Mouse (Mus musculus) cerebellum, postnatal 25 days (tissue): ENCODE results near the gene Krtap4-1.
"Not testable (repeated sequence)": the region's sequence is repeated elsewhere in the genome, so short reads cannot be mapped to it uniquely, and the experiment has no call there.

Source experiments
- DNase-seq, 2 experiments: peaks; one replicate each; pipeline ENCODE4 v3.0.0; 2021; ENCODE audit warnings: mixed read lengths in 2 of 2

Gene Krtap4-1

DNA sequence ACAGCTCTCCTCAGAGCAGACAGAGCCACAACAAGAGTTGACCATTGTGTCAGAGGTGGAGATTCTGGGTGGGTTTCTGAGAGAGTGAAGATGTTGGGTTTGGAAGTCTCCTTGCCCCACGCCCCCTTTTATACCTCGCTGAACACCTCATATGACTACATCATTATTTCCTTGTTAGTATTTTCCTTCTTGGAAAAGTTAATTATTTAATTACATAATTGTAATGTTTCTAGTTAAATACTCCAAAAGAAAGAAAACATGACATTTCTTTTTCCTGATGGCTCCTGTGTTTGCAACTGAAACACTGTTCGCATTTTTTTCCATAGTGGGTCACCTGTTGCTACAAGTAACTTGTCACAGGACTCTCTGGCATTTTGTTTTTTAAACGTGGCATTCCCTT is at the start of gene Krtap4-1:
Krtap4-1 (minus strand) TSS at position 101 of the 400 bp plus-strand sequence.
- no peak for DNase-seq

DNA sequence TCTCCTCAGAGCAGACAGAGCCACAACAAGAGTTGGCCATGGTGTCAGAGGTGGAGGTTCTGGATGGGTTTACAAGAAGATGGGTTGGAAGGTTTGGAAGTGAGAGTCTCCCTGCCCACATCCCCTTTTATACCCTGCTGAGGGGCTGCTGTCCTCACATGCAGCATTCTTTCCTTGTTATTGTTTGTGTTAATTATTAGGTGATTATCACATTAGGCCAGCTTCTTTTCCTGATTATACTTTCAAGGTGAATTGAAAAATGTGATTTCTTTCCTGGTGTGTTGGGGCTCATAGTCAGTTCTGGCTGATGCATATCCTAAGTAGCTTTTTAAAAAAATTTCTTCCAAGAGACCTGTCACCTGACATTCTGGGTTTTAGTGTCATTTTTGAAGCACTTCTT is 37.8 kb upstream of the Krtap4-1 start, which contains the start of gene Krtap4-6:
Krtap4-6 (minus strand) TSS at position 101 of the 400 bp plus-strand sequence.
- DNase-seq, result no peak

DNA sequence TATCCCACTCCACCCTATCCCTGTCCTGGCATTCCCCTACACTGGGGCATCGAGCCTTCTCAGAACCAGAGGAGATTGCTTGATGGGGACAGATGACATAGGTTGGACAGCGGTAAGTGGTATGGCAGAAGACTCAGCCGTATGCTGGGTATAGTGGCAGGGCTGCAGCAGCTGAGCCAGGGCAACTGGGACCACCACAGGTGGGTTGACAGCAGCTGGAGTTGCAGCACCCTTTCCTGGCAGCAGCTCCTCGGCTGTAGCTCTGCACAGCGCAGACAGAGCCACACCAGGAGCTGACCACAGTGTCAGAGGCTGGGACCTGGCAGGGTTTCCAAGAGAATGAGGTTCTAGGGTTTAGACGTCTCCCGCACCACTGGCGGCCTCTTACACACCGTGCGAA is 34.8 kb upstream of the Krtap4-1 start:
- no peak for DNase-seq

GRCm38 (mm10) chr11:99659256-99659655 is 31.2 kb upstream of the Krtap4-1 start:
- DNase-seq, result no peak

DNA sequence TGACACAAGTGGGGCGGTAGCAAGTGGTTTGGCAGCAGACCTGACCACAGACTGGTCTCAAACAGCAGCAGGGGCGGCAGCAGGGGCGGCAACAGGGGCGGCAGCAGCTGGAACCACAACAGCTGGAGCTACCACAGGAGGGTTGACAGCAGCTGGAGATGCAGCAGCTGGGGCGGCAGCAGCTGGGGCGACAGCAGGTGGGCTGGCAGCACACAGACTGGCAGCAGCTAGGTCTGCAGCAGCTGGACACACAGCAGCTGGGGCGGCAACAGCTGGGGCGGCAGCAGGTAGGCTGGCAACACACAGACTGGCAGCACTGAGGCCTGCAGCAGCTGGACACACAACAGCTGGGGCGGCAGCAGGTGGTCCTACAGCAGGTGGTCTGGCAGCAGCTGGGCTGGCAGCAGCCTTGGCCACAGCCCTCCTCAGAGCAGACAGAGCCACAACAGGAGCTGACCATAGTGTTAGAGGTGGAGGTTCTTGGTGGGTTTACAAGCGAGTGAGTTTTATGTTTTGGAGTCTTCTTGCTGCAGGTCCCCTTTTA is 30.5 kb upstream of the Krtap4-1 start, which contains the start of gene Gm11563:
Gm11563 (minus strand) TSS at position 494 of the 544 bp plus-strand sequence.
- not testable (repeated sequence) for DNase-seq

GRCm38 (mm10) chr11:99657051-99657450 is 29.0 kb upstream of the Krtap4-1 start:
- no peak for DNase-seq

DNA sequence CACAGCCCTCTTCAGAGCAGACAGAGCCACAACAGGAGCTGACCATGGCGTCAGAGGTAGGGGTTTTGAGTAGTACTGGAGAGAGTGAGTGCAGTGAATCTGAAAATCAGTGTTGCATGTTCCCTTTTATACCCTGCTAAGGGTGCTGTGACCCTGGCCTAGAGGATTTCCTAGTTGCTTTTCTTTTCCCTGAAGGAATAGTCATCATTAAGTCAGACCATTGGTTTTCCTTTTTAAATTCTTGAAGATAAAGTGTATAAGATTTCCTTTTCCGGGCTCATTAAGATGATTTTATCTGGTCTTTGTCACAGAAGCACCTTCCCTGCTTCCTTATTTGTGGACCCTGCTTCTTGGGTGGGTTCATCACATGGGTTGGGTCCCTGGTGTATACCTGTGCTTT is 22.1 kb upstream of the Krtap4-1 start, which contains the start of gene Gm11555:
Gm11555 (minus strand) TSS at position 101 of the 400 bp plus-strand sequence.
- no peak for DNase-seq

- DNase-seq, result no peak
Observed at GRCm38 (mm10) chr11:99646444-99646843, 18.4 kb upstream of the Krtap4-1 start.

GRCm38 (mm10) chr11:99644351-99644750 is 16.3 kb upstream of the Krtap4-1 start:
- DNase-seq, result no peak

DNA sequence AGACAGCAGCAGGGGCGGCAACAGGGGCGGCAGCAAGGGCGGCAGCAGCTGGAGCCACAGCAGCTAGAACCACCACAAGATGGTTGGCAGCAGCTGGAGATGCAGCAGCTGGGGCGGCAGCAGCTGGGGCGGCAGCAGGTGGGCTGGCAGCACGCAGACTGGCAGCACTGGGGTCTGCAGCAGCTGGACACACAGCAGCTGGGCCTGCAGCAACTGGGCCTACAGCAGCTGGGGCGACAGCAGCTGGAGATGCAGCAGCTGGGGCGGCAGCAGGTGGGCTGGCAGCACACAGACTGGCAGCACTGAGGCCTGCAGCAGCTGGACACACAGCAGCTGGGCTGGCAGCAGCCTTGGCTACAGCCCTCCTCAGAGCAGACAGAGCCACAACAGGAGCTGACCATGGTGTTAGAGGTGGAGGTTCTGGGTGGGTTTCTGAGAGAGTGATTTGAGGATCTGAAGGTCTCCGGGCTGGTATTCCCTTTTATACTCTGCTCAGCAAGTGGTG is 15.6 kb upstream of the Krtap4-1 start, which contains the start of gene Krtap4-7:
Krtap4-7 (minus strand) TSS at position 455 of the 505 bp plus-strand sequence.
- DNase-seq, result not testable (repeated sequence)

GRCm38 (mm10) chr11:99640926-99641325 is 12.9 kb upstream of the Krtap4-1 start:
- DNase-seq, result no peak

GRCm38 (mm10) chr11:99637086-99637485 is 9.0 kb upstream of the Krtap4-1 start:
- no peak for DNase-seq

DNA sequence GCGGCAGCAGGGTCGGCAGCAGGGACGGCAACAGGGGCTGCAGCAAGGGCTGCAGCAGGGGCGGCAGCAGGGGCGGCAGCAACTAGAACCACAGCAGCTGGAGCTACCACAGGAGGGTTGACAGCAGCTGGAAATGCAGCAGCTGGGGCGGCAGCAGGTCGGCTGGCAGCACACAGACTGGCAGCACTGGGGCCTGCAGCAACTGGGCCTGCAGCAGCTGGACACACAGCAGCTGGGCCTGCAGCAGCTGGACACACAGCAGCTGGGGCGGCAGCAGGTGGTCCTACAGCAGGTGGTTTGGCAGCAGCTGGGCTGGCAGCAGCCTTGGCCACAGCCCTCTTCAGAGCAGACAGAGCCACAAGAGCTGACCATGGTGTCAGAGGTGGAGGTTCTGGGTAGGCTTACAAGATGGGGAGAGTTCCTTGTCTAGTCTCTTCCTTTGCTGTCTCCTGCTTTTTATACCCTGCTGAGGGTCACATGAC is 6.7 kb upstream of the Krtap4-1 start, which contains the start of gene Krtap4-2:
Krtap4-2 (minus strand) TSS at position 432 of the 482 bp plus-strand sequence.
- no peak for DNase-seq

- DNase-seq, result no peak
Observed at GRCm38 (mm10) chr11:99633293-99633692, 5.3 kb upstream of the Krtap4-1 start.

DNA sequence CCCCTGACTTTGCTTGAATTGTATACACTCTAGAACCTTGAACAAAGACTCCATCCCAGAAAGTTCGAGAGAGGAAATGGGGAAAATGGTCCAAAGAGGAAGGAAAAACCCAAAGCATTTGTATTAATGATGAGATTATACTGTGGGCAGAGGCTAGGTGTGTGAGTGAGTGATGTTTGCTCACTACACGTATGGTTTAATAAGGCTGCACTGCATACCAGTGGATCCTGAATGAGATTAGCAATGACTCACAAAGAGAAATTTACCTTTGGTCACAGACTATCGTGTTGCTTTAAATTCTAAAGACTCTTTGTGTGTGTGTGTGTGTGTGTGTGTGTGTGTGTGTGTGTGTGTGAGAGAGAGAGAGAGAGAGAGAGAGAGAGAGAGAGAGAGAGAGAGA is 2.9 kb upstream of the Krtap4-1 start:
- DNase-seq, result no peak

DNA sequence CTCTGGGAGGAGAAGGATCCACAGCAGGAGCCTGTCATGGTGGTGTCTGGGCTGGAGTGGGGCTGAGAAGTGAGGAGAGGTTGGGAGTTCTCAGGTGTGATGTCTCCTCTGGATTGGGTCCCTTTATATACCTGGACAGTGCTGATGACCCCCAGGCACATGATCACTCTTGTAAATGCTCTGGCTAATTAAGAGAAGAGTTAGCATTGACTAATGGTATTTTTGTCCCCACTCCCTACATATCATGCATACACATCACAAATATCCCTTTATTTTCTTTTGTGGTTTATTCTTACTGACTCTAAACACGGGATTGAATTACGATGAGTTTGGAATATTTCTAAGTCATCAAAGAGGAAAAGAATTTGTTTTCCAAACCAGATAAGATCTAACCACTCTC is 7.7 kb downstream of the Krtap4-1 start, which contains the start of gene Gm11562:
Gm11562 (minus strand) TSS at position 101 of the 400 bp plus-strand sequence.
- no peak for DNase-seq

DNA sequence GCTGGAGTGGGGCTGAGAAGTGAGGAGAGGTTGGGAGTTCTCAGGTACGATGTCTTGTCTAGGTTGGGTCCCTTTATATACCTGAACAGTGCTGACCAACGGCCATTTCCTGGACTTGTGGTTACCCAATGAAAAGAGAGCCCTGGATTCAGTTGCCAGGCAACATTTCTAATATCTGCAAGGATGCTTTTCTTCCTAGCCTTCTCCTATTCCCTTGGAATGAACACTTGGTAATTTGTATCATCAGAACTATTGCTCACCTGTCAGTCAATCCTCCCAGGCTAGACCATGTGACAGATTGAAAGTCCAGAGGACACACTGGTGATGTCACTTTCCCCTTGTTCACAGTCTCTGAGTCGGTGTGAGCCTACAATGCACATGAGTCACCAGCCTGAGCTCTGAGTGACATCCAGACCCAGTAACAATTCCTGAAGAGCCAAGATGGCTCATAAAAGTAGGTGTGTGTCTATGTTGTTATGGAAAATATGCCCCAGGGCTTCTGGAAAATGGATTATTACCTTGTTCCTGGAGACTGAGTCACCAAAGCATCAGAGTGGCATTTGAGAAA is 13.2 kb downstream of the Krtap4-1 start, which contains the start of gene Krtap2-4:
Krtap2-4 (minus strand) TSS at position 51 of the 568 bp plus-strand sequence.
- no peak for DNase-seq

DNA sequence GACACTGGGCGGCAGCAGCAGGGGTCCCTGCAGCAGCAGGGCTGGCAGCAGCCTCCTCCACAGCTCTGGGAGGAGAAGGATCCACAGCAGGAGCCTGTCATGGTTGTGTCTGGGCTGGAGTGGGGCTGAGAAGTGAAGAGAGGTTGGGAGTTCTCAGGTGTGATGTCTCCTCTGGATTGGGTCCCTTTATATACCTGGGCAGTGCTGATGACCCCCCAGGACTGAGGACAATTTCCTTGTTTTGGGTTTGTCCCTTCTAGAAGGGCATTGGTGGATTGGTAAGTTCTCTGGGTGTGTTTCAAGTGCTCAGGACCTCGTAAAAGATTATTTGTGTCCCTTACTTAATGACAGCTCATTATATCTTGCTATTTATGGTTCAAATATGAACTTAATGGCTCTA is 17.9 kb downstream of the Krtap4-1 start, which contains the start of gene Gm11937:
Gm11937 (minus strand) TSS at position 101 of the 400 bp plus-strand sequence.
- not testable (repeated sequence) for DNase-seq

- peak; percentile 9 to 18 for DNase-seq
Observed at GRCm38 (mm10) chr11:99609126-99609525, 18.9 kb downstream of the Krtap4-1 start.

DNA sequence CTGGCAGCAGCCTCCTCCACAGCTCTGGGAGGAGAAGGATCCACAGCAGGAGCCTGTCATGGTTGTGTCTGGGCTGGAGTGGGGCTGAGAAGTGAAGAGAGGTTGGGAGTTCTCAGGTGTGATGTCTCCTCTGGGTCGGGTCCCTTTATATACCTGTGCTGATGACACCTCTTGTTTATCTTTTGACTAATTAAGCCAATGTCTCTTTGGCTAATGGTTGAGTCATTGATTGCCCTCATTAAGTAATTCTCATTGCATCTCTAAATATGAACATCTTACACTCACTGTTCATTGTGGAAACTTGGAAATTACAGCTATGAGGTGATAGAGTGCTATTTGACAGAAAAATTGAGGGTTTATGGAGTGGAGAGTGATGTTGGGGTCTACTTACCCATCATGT is 24.8 kb downstream of the Krtap4-1 start, which contains the start of gene Gm11938:
Gm11938 (minus strand) TSS at position 101 of the 400 bp plus-strand sequence.
- not testable (repeated sequence) for DNase-seq

GRCm38 (mm10) chr11:99597742-99598141 is 30.3 kb downstream of the Krtap4-1 start, which contains the start of gene Krtap9-3:
Gene Krtap9-3, minus strand, starts transcription at chr11:99598105.
- not testable (repeated sequence) for DNase-seq

DNA sequence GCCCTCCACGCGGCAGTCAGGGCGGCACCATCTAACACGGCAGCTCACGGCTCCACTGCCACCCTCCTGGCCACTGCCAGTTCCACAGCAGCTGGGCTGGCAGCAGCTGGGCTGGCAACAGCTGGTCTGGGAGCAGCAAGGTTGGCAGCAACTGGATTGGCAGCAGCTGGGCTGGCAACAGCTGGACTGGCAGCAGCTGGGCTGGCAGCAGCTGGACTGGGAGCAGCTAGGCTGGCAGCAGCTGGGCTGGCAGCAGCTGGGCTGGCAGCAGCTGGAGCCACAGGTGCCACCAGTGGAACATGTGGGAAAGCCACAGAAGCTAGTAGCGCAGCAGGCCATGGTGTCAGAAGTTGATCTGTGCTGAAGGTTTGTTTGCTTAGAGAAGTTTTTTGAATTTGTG is 37.1 kb downstream of the Krtap4-1 start, which contains the start of gene Krtap1-3:
Krtap1-3 (minus strand) TSS at position 359 of the 400 bp plus-strand sequence.
- no peak for DNase-seq

DNA sequence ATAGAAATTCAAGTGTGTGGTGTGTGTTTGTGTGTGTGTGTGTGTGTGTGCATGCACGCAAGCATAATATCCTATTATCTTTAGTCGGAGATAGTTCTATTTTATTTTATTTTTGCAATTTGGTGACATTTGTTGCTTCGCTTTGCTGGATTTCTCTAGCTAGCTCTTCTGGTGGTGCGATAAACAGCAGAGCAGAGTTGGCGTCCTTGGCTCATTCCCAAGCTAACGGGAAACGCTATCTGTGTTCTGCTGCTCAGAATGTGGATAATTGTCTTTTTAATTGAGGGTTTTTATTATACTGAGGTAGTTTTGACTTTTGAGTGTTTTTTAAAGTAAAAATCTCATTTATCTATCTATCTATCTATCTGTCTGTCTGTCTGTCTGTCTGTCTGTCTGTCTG is 42.9 kb downstream of the Krtap4-1 start:
- no peak for DNase-seq
